Mouse (Mus musculus) cerebellum, adult (tissue): ENCODE results near the gene Sphk2.

ENCODE experiments used
- ATAC-seq: cut with Nextera tagmentation; 2 replicates; pipeline ENCODE4 v1.9.2; 2017; ENCODE audit warnings: mild to moderate bottlenecking, moderate library complexity, mixed read lengths; ENCODE audit not compliant: insufficient number of reproducible peaks, low FRiP score, low TSS enrichment

The Sphk2 gene

DNA sequence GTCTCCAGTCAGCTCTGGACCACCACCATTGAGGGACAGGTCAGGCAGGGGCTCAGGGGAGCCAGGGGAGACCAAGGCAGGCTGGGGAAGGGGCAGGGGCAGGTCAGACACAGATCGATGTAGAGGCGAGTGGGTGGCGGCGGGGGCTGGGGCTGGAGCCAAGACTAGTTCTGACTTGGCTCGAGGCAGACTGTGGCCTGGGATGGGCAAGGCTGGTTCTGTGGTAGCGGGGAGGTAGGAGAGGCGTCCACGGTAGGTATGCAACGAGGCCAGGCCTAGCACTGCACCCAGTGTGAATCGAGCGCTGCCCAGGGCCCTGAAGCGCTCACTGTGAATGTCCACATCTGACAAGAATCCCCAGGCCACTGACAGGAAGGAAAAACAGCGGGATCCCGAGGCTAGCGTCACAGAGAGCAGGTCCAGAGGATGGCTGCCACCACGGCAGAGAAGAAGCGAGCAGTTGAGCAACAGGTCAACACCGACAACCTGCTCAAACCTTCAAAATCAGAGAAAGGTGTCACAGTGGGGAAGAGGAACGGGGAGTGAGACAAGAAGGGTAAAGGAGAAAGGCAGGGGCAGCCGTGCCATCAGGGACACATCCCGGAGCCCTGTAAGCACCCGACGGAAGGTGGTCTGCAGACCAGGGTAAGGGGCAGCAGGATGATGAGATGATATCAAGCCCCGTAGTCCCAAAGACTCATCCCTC lies 6.3 kb downstream of the Sphk2 start:
- no peak for ATAC-seq

DNA sequence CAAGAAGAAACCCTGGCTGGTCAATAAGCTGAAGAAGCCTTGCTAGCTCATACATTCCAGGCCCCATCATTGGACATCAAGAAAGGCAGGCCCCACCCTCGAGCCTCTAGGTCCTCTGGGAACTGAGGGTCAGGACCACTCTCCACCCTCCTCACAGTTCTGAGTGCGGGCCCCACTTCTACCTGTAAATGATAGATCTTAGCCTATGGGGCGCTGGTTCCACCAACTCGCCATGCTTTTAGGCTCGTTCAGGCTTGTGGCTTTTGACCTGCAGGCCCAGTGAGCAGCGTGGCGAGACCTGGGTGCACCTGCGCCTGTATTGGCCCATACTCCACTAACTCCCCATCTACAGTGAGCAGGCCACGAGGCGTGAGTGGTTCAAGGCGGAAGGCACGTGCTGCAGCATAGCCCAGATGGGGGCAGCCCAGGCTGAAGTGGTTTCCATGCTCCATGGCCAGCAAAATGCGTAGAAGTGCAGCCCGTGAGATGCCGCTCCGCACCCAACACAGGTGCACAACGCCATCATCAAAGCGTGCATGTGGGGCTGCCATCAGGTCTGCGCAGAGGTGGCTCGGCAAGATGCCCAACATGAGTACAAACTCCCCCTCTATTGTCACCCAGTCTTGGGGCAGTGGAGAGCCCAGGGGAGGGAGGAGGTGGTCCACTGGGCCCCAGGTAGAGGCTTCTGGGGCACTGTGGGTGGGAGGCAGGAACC lies 7.2 kb downstream of the Sphk2 start:
- ATAC-seq = no peak

GRCm38 (mm10) chr7:45709677-45710355 lies 8.0 kb downstream of the Sphk2 start:
- no peak for ATAC-seq

DNA sequence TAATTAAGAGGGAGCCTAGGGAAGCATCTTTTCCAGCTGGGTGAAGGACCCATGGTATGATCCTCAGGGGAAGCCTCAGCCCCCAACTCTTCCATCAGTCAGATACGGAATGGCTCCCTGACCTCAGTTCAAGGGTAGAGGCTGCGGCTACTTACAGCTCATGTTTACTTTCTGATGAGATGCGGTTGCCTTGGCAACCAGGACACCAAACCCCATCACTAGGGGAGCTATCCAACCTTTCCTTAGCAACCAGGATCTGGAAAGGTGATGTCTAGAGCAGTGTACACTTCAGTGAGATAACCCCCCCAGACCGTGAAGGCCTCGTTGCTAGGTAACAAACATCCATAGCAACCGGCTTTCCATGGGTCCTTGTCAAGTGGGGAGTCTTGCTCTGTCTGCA lies 8.8 kb downstream of the Sphk2 start:
- ATAC-seq = no peak

DNA sequence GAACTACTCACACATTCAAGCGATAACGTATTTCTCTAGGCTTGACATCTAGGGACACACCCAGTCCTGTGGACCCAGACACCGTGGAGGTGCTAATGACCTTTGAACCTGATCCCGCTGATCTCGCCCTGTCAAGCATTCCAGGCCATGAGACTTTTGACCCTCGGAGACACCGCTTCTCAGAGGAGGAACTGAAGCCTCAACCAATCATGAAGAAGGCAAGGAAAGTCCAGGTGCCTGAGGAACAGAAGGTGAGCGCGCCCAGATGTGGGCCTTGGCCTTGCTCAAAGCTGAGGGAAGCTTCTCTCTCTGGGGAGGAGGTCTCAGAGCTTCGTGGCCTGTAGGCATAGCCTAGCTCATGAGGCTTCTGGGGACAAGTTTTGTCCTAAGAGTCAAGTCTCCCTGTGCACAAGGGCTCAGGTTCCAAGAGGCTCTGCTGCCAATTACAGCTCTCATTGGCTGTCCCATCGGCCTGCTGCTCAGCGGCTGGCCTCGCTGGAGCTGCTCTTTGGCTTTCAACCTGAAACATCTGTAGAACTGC lies 9.5 kb downstream of the Sphk2 start:
- no peak for ATAC-seq

DNA sequence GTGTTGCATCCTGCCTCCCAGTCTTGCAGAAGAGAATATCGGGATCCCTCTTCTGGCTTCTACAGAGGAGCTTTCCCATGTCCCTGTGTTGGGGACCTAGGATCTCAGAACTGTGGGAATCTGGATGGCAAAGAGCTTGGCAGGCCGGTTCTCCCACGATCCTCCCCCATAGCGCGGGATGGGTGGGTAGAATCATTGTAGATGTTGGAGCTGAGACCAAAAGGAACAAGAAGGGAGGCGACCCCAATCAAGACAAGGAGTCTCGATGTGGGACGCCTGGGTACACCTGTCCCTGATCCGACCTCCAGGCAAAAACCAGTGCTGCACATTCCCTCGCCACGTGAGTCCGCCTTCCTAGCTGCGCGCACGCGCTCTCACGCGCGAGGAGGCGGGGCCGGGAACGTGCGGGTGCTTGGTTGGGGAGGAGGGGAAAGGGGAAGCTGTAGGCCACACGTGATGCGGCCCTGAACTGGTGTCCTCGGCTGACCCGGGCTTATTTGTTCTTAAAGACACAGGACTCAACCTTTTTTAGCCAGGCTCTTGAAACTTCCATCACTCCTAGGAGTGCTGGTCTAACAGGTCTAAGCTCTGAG lies 10.3 kb downstream of the Sphk2 start:
- ATAC-seq = no peak

DNA sequence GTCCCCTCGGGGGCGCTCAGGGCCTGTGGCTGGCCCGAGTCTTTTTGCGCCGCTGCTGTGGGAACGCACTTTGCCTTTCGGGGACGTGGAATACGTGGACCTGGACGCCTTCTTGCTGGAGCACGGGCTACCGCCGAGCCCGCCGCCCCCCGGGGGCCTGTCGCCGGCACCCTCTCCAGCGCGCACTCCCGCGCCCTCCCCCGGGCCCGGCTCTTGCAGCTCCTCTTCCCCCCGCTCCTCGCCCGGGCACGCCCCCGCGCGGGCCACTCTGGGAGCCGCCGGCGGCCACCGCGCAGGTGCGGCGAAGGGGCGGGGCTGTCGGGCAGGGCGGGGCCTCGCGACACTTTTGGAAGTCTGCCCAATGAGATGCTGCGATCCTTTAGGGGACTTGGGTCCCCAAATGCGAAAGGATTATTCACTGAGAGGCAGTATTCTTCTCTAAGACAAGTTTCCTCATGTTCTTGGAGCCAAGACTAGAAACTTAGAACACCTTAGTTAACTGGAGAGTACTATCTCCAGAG lies 11.0 kb downstream of the Sphk2 start:
- no peak for ATAC-seq

GRCm38 (mm10) chr7:45705873-45706281 lies 11.9 kb downstream of the Sphk2 start:
- ATAC-seq = no peak

GRCm38 (mm10) chr7:45705443-45705864 lies 12.3 kb downstream of the Sphk2 start:
- no peak for ATAC-seq

- peak; percentile 53 for ATAC-seq
These were observed 12.9 kb downstream of the Sphk2 start, which contains the start of gene Dbp for GRCm38 (mm10) chr7:45704730-45705442. TSS of gene Dbp (plus strand) at chr7:45705088.

DNA sequence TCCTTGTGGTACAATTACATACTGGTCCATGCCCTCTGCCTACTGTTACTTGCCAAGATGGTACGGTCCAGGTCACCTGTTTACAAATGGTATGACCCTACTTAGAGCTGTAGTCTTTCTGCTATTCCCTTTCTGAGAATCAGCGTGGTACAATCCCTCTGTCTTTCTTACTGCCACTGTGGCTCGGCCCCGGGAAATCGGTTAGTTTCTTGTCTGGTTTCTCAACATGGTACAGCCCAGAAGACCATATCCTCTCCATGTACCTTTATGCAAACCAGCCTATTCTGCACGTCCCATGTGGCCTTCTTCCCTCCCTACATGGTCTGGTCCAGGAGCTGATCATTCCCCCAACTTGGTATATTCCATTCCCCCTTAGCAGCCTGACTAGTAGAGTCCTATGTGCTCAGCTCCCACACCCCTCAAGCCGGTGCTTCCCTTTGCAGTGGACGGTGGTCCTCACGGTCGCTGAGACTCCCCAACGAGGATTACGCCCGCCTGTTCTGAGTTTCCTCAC lies 13.7 kb downstream of the Sphk2 start:
- ATAC-seq = peak; percentile 43

DNA sequence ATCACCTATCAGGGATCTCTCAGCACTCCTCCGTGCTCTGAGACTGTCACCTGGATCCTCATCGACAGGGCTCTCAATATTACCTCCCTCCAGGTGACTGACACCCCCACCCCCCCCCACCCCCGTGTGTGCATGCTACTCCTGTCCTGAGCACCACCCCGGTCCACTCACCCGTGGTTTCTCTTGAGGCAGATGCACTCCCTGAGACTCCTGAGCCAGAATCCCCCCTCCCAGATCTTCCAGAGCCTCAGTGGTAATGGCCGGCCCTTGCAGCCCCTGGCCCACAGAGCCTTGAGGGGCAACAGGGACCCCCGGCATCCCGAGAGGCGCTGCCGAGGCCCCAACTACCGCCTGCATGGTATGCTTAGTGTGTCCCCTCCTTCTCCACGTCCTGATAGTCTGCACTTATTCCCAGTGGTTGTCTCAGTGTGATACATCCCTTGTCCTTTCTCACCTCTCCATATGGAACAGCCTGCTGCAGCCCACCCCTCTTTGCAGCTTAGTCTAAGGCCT lies 14.2 kb downstream of the Sphk2 start:
- ATAC-seq = no peak

DNA sequence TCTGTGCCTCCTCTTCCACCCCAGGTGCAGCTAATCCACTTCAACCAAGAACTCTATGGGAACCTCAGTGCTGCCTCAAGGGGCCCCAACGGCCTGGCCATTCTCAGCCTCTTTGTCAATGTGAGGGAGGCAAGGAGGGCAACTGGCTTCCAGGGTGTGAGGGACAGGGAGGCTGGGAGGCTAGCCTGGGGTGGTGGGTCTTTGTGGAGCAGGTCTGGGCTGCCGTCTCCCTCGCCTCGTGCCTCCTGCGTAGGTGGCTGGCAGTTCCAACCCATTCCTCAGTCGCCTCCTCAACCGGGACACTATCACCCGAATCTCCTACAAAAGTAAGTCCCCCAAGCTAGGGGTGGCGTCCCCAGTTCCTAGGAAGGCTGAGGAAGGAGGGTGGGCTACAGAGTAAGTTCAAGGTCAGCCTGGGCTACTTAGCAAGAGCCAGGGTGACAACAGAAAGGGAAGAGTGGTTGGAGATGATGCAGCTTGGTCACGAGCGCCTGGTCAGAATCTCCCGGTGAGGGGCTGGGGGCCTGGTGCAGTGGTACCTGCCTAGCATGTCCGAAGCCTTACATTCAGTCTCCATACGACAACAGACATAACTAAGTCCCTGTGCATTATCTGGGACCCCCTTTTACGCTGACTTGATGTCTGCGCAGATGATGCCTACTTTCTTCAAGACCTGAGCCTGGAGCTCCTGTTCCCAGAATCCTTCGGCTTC lies 14.8 kb downstream of the Sphk2 start:
- no peak for ATAC-seq

- no peak for ATAC-seq
These were observed 15.5 kb downstream of the Sphk2 start for GRCm38 (mm10) chr7:45702316-45702715.

GRCm38 (mm10) chr7:45701607-45702006 lies 16.2 kb downstream of the Sphk2 start:
- ATAC-seq = no peak

DNA sequence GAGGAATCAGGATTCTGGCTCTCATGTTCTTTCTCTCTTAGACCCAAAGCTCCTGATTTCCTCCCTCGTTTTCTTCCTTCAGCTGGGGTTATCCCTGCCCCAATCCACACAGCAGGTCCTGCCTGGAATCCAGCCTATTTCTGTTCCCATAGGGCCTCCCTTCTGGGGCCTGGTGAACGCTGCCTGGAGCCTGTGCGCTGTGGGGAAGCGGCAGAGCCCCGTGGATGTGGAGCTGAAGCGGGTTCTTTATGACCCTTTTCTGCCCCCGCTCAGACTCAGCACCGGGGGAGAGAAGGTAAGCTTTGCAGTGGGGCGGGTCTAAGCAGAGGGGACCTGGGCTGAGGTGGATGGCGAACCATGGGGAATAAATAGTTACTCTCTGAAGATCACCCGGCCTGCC lies 16.7 kb downstream of the Sphk2 start:
- no peak for ATAC-seq

- peak; percentile 13; the same call in 1 of the 2 replicates for ATAC-seq
These were observed 17.3 kb downstream of the Sphk2 start for GRCm38 (mm10) chr7:45700301-45701015.

GRCm38 (mm10) chr7:45699523-45700141 lies 18.2 kb downstream of the Sphk2 start, which contains the start of gene Car11:
TSS of gene Car11 (plus strand) at chr7:45699843.
- ATAC-seq = no peak
